Mouse (Mus musculus) retina, postnatal 7 days (tissue): ENCODE data around the gene Adnp.
A peak's percentile ranks its signal among the peaks of the same experiment; 100 is the strongest.

ENCODE experiments used
- DNase-seq: peaks from one replicate; pipeline ENCODE4 v3.0.0-alpha.2; 2012; ENCODE audit warnings: low read depth, low spot score

The Adnp gene

GRCm38 (mm10) chr2:168205681-168206631 lies 956 bp downstream of the Adnp start:
- DNase-seq: peak; percentile 32

- peak; percentile 86 for DNase-seq
These were observed 1.6 kb downstream of the Adnp start for GRCm38 (mm10) chr2:168205265-168205664.

GRCm38 (mm10) chr2:168204476-168204999 lies 2.4 kb downstream of the Adnp start:
- no peak for DNase-seq

GRCm38 (mm10) chr2:168200014-168200691 lies 6.8 kb downstream of the Adnp start:
- no peak for DNase-seq

- no peak for DNase-seq
These were observed 7.4 kb downstream of the Adnp start for GRCm38 (mm10) chr2:168199476-168199875.

GRCm38 (mm10) chr2:168198421-168198820 lies 8.5 kb downstream of the Adnp start:
- no peak for DNase-seq

- DNase-seq: no peak
These were observed 11.2 kb downstream of the Adnp start for GRCm38 (mm10) chr2:168195721-168196120.

GRCm38 (mm10) chr2:168193685-168194084 lies 13.2 kb downstream of the Adnp start:
- no peak for DNase-seq

GRCm38 (mm10) chr2:168191856-168192255 lies 15.1 kb downstream of the Adnp start:
- no peak for DNase-seq

GRCm38 (mm10) chr2:168175946-168176345 lies 31.0 kb downstream of the Adnp start:
- no peak for DNase-seq

- DNase-seq: no peak
These were observed 36.7 kb downstream of the Adnp start for GRCm38 (mm10) chr2:168170167-168170685.

- no peak for DNase-seq
These were observed 37.2 kb downstream of the Adnp start for GRCm38 (mm10) chr2:168169800-168170113.

GRCm38 (mm10) chr2:168168892-168169799 lies 37.8 kb downstream of the Adnp start:
- peak; percentile 47 for DNase-seq

GRCm38 (mm10) chr2:168167781-168168180 lies 39.1 kb downstream of the Adnp start:
- no peak for DNase-seq

GRCm38 (mm10) chr2:168166750-168167460 lies 40.0 kb downstream of the Adnp start:
- no peak for DNase-seq

- DNase-seq: no peak
These were observed 44.9 kb downstream of the Adnp start for GRCm38 (mm10) chr2:168161978-168162377.

GRCm38 (mm10) chr2:168161514-168161971 lies 45.4 kb downstream of the Adnp start:
- DNase-seq: no peak

- DNase-seq: no peak
These were observed 46.5 kb downstream of the Adnp start for GRCm38 (mm10) chr2:168160370-168160930.

- DNase-seq: peak; percentile 63
These were observed 47.8 kb downstream of the Adnp start for GRCm38 (mm10) chr2:168158911-168159711.
